ENCODE assay signal across 16 mouse cellular contexts in genomic region chr1:161670937-161671336, GRCm38 (mm10).
DNase-seq lines count a peak whose midpoint lies in the region; ATAC-seq and TF ChIP-seq lines count a peak whose summit lies in the region.
"Had no signal": no experiment of that assay in that cellular context is flagged by ENCODE, and none has a peak within 500 bp of the region (broad histone marks: within the 10 kb centered on the region; RNA-seq: fewer than 3 reads in every experiment).

No protein-coding gene starts in this region.

- no peak for TF ChIP-seq RAD21 in MEL (IDR thresholded peaks at IDR 0.05; ENCODE audit: low read depth, low read length)

- no peaks in the 10 kb centered on the region for H3K9me3 ChIP-seq in liver, postnatal 0 days (ENCODE audit: low read length)
- no peaks in the 10 kb centered on the region for H3K9me3 ChIP-seq in MEL (replicated peaks; ENCODE audit: insufficient read depth, low read length)
- H3K9me3 ChIP-seq in hindbrain, embryonic 16.5 days (ENCODE audit: control insufficient read depth, low read length) = no peaks in the 10 kb centered on the region
- H3K9me3 ChIP-seq: embryonic facial prominence, embryonic 12.5 days; forebrain, embryonic 10.5 days; heart, embryonic 13.5 days; liver, embryonic 15.5 days had no signal

- DNase-seq in liver, adult 2 months (ENCODE audit: extremely low read depth, low read depth, low spot score) = peak; percentile 3
- no peak for DNase-seq in liver, postnatal 0 days
- peak; percentile 49 for DNase-seq in MEL (ENCODE audit: low read depth, low spot score)
- peak; percentile 92 for DNase-seq in naive thymus-derived CD4-positive, alpha-beta T cell, adult 2 months (ENCODE audit: low read depth)
- DNase-seq in thymus, postnatal 25 days = peak; percentile 70
- no peak for DNase-seq in frontal cortex, postnatal 36 days (ENCODE audit: low spot score in 2 of 2)
- DNase-seq in left cerebral cortex, postnatal 36 days (ENCODE audit: low spot score in 2 of 2) = no peak
- DNase-seq: cerebellum, postnatal 10 days; kidney, adult 11 months; kidney, postnatal 25 days had no signal

- H3K4me1 ChIP-seq in liver, adult 2 months (ENCODE audit: control insufficient read depth, insufficient read depth, low read length) = no peaks in the 10 kb centered on the region
- H3K4me1 ChIP-seq in liver, postnatal 0 days (ENCODE audit: insufficient read depth) = no peaks in the 10 kb centered on the region
- H3K4me1 ChIP-seq in MEL (ENCODE audit: control insufficient read depth in 1 of 2, insufficient read depth in 2 of 2, low read length in 2 of 2) = no peaks in the 10 kb centered on the region
- no peaks in the 10 kb centered on the region for H3K4me1 ChIP-seq in hindbrain, embryonic 16.5 days (ENCODE audit: control insufficient read depth, insufficient read depth, low read depth, low read length)
- H3K4me1 ChIP-seq: embryonic facial prominence, embryonic 12.5 days; forebrain, embryonic 10.5 days; heart, embryonic 13.5 days; liver, embryonic 15.5 days had no signal

- 81% methylated on average over 5 of the region's 5 CpGs for WGBS in liver, adult 2 months
- WGBS in liver, postnatal 0 days (ENCODE audit: insufficient replicate concordance) = 82% methylated on average over 5 of the region's 5 CpGs
- 90% methylated on average over 5 of the region's 5 CpGs for WGBS in hindbrain, embryonic 16.5 days

- no peak overlapping the region for H3K27ac ChIP-seq in liver, adult 2 months (replicated peaks; ENCODE audit: insufficient read depth, low read depth, low read length)
- no peak overlapping the region for H3K27ac ChIP-seq in liver, postnatal 0 days (ENCODE audit: low read depth)
- H3K27ac ChIP-seq in MEL (ENCODE audit: control insufficient read depth, low read depth, low read length) = no peak overlapping the region
- no peak overlapping the region for H3K27ac ChIP-seq in hindbrain, embryonic 16.5 days (ENCODE audit: low read depth, low read length)
- H3K27ac ChIP-seq: embryonic facial prominence, embryonic 12.5 days; forebrain, embryonic 10.5 days; heart, embryonic 13.5 days; liver, embryonic 15.5 days had no signal

- H3K4me3 ChIP-seq in liver, adult 2 months (ENCODE audit: insufficient read depth, low read depth, low read length) = no peak overlapping the region
- H3K4me3 ChIP-seq in liver, postnatal 0 days (ENCODE audit: low read depth, low read length) = no peak overlapping the region
- H3K4me3 ChIP-seq in MEL (ENCODE audit: control insufficient read depth in 1 of 2, insufficient read depth in 1 of 2, low read depth in 2 of 2, low read length in 2 of 2) = peak overlapping the region in 1 of 2 experiments; percentile 45; a peak in 2 of 4 replicates
- no peak overlapping the region for H3K4me3 ChIP-seq in hindbrain, embryonic 16.5 days (ENCODE audit: low read length)
- H3K4me3 ChIP-seq: embryonic facial prominence, embryonic 12.5 days; forebrain, embryonic 10.5 days; heart, embryonic 13.5 days; liver, embryonic 15.5 days had no signal

- no peaks in the 10 kb centered on the region for H3K36me3 ChIP-seq in liver, adult 2 months (ENCODE audit: control insufficient read depth, insufficient read depth, low read length)
- no peaks in the 10 kb centered on the region for H3K36me3 ChIP-seq in liver, postnatal 0 days (replicated peaks; ENCODE audit: insufficient read depth, low read length)
- H3K36me3 ChIP-seq in MEL (ENCODE audit: control insufficient read depth in 1 of 2, insufficient read depth in 2 of 2, low read length in 2 of 2) = no peaks in the 10 kb centered on the region
- no peaks in the 10 kb centered on the region for H3K36me3 ChIP-seq in hindbrain, embryonic 16.5 days (ENCODE audit: control insufficient read depth, insufficient read depth, low read length)
- H3K36me3 ChIP-seq: embryonic facial prominence, embryonic 12.5 days; forebrain, embryonic 10.5 days; heart, embryonic 13.5 days; liver, embryonic 15.5 days had no signal

- no peaks in the 10 kb centered on the region for H3K79me2 ChIP-seq in liver, adult 2 months (ENCODE audit: control insufficient read depth, insufficient read depth, low read length)
- H3K79me2 ChIP-seq in MEL (ENCODE audit: control insufficient read depth, insufficient read depth, low read length, poor library complexity) = no peaks in the 10 kb centered on the region

- no peaks in the 10 kb centered on the region for H3K27me3 ChIP-seq in liver, adult 2 months (ENCODE audit: control insufficient read depth, insufficient read depth, low read length)
- H3K27me3 ChIP-seq in liver, postnatal 0 days (ENCODE audit: insufficient read depth, low read length) = no peaks in the 10 kb centered on the region
- H3K27me3 ChIP-seq in MEL (ENCODE audit: control insufficient read depth in 1 of 2, insufficient read depth in 2 of 2, low read length in 2 of 2) = no peaks in the 10 kb centered on the region; a peak in 1 of 4 replicates
- H3K27me3 ChIP-seq in hindbrain, embryonic 16.5 days (replicated peaks; ENCODE audit: control insufficient read depth, insufficient read depth, low read length) = no peaks in the 10 kb centered on the region
- H3K27me3 ChIP-seq: embryonic facial prominence, embryonic 12.5 days; heart, embryonic 13.5 days; liver, embryonic 15.5 days had no signal

- H3K9ac ChIP-seq in liver, adult 2 months (ENCODE audit: low read depth, low read length) = no peak overlapping the region
- H3K9ac ChIP-seq in liver, postnatal 0 days (replicated peaks) = no peak overlapping the region
- H3K9ac ChIP-seq in MEL (ENCODE audit: control insufficient read depth, low read depth, low read length, poor library complexity, severe bottlenecking) = no peak overlapping the region
- H3K9ac ChIP-seq in hindbrain, embryonic 16.5 days (ENCODE audit: low read depth, low read length) = no peak overlapping the region
- H3K9ac ChIP-seq: embryonic facial prominence, embryonic 12.5 days; heart, embryonic 13.5 days; liver, embryonic 15.5 days had no signal

- intact Hi-C loops in left cerebral cortex, postnatal 36 days (cut with DNase I) = no loop called here

- no peak overlapping the region for H3K4me2 ChIP-seq in liver, postnatal 0 days (ENCODE audit: low read depth, low read length)
- no peak overlapping the region for H3K4me2 ChIP-seq in hindbrain, embryonic 16.5 days (ENCODE audit: low read length)
- H3K4me2 ChIP-seq: embryonic facial prominence, embryonic 12.5 days; heart, embryonic 13.5 days; liver, embryonic 15.5 days had no signal

- no peak for TF ChIP-seq CTCF in liver, adult 2 months (IDR thresholded peaks at IDR 0.05; ENCODE audit: low read depth, low read length)
- no peak for TF ChIP-seq CTCF in liver, postnatal 0 days (IDR thresholded peaks at IDR 0.05; ENCODE audit: low read depth)
- TF ChIP-seq CTCF in MEL (IDR thresholded peaks at IDR 0.05 in 2 of 3, conservative IDR thresholded peaks at IDR 0.05 in 1 of 3; ENCODE audit: control insufficient read depth in 1 of 3, insufficient read depth in 1 of 3, low read depth in 2 of 3, low read length in 3 of 3, poor library complexity in 1 of 3, severe bottlenecking in 1 of 3) = no peak

- TF ChIP-seq EP300 in liver, postnatal 0 days (IDR thresholded peaks at IDR 0.05; ENCODE audit: low read depth) = no peak
- TF ChIP-seq EP300 in MEL (IDR thresholded peaks at IDR 0.05; ENCODE audit: low read depth in 1 of 2, low read length in 2 of 2) = no peak

- ATAC-seq in liver, postnatal 0 days = no peak
- ATAC-seq in hindbrain, embryonic 16.5 days = no peak
- ATAC-seq: midbrain, embryonic 16.5 days had no signal

- TF ChIP-seq POLR2A in liver, adult 2 months (IDR thresholded peaks at IDR 0.05; ENCODE audit: extremely low read depth, insufficient read depth, low read length) = no peak
- TF ChIP-seq POLR2A in MEL (IDR thresholded peaks at IDR 0.05; ENCODE audit: control insufficient read depth in 1 of 2, insufficient read depth in 1 of 2, low read depth in 1 of 2, low read length in 2 of 2, poor library complexity in 1 of 2) = no peak

TF ChIP-seq in MEL, 35 proteins besides CTCF, POLR2A, EP300 and RAD21:
- TF ChIP-seq CHD2 (IDR thresholded peaks at IDR 0.05; ENCODE audit: low read length) (no peak), E2F4 (IDR thresholded peaks at IDR 0.05; ENCODE audit: borderline replicate concordance, low read depth, low read length) (no peak), ETS1 (IDR thresholded peaks at IDR 0.05; ENCODE audit: low read depth, low read length) (peak; percentile 50; the same call in 1 of the 2 replicates), GATA1 (IDR thresholded peaks at IDR 0.05; ENCODE audit: low read depth, low read length) (peak; percentile 31; the same call in 1 of the 2 replicates)

Comparison
In these comparisons a context has a peak if more than half of its experiments do, and no peak if none do; other contexts are left out.
1. DNase-seq: peak in liver, adult 2 months (single experiment), MEL (single experiment), naive thymus-derived CD4-positive, alpha-beta T cell, adult 2 months (single experiment) and thymus, postnatal 25 days (single experiment); none in liver, postnatal 0 days (single experiment), frontal cortex, postnatal 36 days (0 of 2) and left cerebral cortex, postnatal 36 days (0 of 2).